Mouse (Mus musculus): ENCODE measurements at regions not wholly inside any gene's neighbourhood (a gene's known extent, or its start where the extent isn't known, plus 50 kb on each side); places are given as distances from the start of the nearest gene placed in this dataset.
"Not testable (repeated sequence)": the region's sequence is repeated elsewhere in the genome, so short reads cannot be mapped to it uniquely, and the experiment has no call there.

DNA sequence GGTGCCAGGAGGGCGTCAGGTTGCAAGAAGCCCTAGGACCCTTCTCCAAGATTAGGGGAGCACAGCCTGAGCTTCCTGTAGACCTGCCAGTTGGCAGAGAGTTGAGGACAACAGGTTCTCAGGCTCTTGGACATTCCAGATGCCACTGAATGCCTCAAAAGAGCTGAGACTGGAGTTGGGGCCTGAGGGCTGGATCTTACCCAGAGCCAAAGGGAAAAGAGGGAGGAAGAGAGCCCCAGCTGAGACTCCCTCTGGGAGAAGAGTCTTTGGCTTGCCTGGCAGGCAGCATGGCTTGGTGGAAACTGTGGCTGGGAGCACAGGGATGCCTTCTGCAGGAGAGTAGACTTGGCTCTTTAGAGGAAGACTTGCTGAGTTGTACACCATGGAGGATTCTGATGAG, 197.0 kb downstream of the Gm31371 start:
- H3K4me1 ChIP-seq (ENCODE audit: control insufficient read depth, insufficient read depth, low read length); H3K4me3 ChIP-seq (replicated peaks; ENCODE audit: extremely low read depth, low read depth, low read length); DNase-seq: not testable (repeated sequence)
- no CpG with 5 or more reads among the region's 1 CpGs for WGBS

DNA sequence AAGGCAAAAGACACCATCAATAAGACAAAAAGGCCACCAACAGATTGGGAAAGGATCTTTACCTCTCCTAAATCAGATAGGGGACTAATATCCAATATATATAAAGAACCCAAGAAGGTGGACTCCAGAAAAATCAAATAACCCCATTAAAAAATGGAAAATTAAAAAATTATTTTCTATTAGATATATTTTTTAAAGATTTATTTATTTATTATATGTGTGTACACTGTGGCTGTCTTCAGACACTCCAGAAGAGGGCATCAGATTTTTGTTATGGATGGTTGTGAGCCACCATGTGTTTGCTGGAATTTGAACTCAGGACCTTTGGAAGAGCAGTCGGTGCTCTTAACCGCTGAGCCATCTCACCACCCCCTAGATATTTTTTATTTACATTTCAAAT, 199.2 kb downstream of the Gm31371 start:
- not testable (repeated sequence) for H3K4me3 ChIP-seq (replicated peaks; ENCODE audit: extremely low read depth, low read depth, low read length); DNase-seq; H3K4me1 ChIP-seq (ENCODE audit: control insufficient read depth, insufficient read depth, low read length)
- WGBS: no CpG with 5 or more reads among the region's 2 CpGs

DNA sequence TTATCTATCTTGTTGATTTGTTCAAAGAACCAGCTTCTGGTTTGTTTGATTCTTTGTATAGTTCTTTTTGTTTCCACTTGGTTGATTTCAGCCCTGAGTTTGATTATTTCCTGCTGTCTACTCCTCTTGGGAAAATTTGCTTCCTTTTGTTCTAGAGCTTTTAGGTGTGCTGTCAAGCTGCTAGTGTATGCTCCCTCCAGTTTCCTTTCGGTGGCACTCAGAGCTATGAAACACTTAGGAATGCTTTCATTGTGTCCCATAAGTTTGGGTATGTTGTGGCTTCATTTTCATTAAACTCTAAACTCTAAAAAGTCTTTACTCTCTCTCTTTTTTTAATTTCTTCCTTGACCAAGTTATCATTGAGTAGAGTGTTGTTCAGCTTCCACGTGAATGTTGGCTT, 204.0 kb downstream of the Gm31371 start:
- WGBS: 77% methylated on average over 1 of the region's 2 CpGs
- not testable (repeated sequence) for DNase-seq; H3K4me1 ChIP-seq (ENCODE audit: control insufficient read depth, insufficient read depth, low read length); H3K4me3 ChIP-seq (replicated peaks; ENCODE audit: extremely low read depth, low read depth, low read length)

GRCm38 (mm10) chr8:20116785-20117184, 213.6 kb downstream of the Gm31371 start:
- not testable (repeated sequence) for DNase-seq; H3K4me1 ChIP-seq (ENCODE audit: control insufficient read depth, insufficient read depth, low read length); H3K4me3 ChIP-seq (replicated peaks; ENCODE audit: extremely low read depth, low read depth, low read length)
- 55% methylated on average over 2 of the region's 2 CpGs for WGBS

DNA sequence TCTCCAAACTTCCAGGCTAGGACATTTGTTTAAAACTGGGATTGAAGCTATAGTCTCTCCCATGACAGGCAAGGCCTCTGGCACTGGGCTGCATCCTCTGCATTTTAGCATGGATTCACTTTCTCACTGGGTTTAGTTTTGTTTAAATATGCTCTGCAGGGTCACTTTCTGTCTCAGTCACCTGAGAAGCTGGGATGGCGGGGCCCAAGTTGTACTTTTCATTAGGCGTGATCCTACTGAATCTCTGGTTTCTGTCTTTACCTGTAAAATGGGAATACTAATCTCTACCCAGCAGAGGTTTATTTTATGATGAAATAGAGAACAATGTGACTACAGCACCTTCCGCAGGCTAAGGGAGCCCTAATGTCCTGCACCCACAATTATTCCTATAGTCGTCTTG, 216.4 kb downstream of the Gm31371 start:
- DNase-seq; H3K4me1 ChIP-seq (ENCODE audit: control insufficient read depth, insufficient read depth, low read length); H3K4me3 ChIP-seq (replicated peaks; ENCODE audit: extremely low read depth, low read depth, low read length): not testable (repeated sequence)
- WGBS: 85% methylated on average over 4 of the region's 4 CpGs

- H3K4me3 ChIP-seq (replicated peaks; ENCODE audit: extremely low read depth, low read depth, low read length); DNase-seq; H3K4me1 ChIP-seq (ENCODE audit: control insufficient read depth, insufficient read depth, low read length): not testable (repeated sequence)
- WGBS: 95% methylated on average over 2 of the region's 2 CpGs
These were observed 217.0 kb downstream of the Gm31371 start for GRCm38 (mm10) chr8:20120186-20120585.

DNA sequence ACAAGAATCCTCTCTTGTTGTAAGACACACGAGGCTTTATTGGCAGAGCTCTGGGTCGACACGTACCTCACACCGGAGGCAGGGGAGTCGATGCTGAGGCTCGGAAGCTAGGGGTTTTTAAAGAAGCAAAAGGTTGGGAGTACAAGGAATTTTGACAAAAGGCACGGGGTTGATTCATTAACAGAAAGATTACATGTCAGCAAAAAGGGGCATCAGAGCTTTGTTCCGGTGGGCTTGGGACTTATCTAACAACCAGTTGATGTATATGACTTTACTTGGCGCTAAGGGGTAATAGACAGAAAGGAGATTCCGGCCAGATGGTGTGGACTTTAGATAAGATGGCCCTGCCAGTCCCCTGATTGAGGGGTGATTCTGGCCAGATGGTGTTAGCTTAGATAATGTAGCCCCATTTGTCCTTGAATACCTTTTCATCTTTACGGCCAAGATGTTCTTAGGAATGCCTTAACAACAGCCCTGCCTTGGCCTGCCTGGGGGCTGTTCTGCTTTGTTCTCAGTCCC, 218.3 kb downstream of the Gm31371 start:
- not testable (repeated sequence) for H3K4me3 ChIP-seq (replicated peaks; ENCODE audit: extremely low read depth, low read depth, low read length); H3K4me1 ChIP-seq (ENCODE audit: control insufficient read depth, insufficient read depth, low read length); DNase-seq
- 91% methylated on average over 10 of the region's 11 CpGs for WGBS

DNA sequence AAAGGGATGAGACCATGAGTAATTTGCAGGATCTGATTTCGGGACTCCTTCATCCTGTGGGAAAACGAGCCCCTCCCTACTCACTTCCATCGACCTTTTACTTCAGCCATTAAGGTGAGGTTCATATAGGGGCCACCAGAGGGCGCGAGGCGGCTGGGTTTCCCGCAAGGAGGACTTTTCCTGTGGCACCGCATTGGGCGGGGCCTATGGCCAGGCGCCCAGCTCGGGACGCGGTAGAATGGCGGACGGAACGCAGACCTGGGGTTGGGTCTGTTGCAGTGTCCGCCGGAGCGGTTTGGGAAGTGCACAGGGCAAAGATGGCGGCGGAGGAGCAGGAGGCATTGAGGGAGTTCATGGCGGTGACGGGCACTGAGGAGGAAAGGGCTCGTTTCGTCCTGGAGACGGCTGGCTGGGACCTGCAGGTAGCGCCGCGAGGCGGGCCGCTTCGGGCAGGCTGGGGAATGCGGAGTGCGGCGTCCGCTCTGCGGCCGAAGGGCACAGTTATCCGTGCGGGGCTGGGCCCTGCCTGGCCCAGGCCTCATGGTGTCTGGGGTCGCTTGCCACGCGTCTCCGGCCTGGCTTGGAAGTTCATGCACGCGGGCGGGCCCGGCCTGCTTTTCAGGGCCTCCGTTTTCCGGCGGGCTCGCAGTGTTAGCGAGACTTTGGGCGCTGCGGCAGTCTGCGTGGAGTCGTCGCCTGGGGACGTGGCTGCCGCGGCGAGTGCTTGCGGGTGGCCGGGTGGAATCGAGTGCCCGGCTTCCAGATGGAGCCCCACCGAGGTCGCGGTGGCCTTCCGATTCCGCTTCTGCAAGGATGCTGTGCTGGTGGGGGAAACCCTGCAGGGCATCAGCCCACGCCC, 219.1 kb downstream of the Gm31371 start:
- WGBS: 8% methylated on average over 69 of the region's 72 CpGs
- DNase-seq: peak; percentile 100
- H3K4me3 ChIP-seq (replicated peaks; ENCODE audit: extremely low read depth, low read depth, low read length); H3K4me1 ChIP-seq (ENCODE audit: control insufficient read depth, insufficient read depth, low read length): not testable (repeated sequence)
- peak; percentile 38 for TF ChIP-seq CTCF (IDR thresholded peaks at IDR 0.05; ENCODE audit: insufficient read depth, low read length)

DNA sequence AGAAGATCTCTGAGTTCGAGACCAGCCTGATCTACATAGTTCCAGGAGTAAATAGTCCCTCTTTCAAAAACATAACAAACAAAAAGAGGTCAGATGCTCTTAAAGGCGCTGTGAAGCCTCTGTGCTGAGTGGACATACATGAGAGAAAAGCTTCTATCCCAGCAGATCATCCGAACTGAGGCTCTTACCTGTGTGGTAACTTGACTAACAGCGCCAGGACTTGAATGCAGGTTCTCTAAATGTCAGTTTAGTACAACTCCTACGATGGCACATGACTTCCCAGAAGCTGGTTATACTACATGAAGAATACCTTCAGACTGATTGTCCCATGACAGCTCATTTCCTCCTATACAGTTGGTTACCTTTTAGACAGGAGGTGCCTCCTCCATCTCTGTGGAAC, 220.4 kb downstream of the Gm31371 start:
- not testable (repeated sequence) for H3K4me3 ChIP-seq (replicated peaks; ENCODE audit: extremely low read depth, low read depth, low read length)
- WGBS: 79% methylated on average over 5 of the region's 5 CpGs
- DNase-seq: peak; percentile 28

DNA sequence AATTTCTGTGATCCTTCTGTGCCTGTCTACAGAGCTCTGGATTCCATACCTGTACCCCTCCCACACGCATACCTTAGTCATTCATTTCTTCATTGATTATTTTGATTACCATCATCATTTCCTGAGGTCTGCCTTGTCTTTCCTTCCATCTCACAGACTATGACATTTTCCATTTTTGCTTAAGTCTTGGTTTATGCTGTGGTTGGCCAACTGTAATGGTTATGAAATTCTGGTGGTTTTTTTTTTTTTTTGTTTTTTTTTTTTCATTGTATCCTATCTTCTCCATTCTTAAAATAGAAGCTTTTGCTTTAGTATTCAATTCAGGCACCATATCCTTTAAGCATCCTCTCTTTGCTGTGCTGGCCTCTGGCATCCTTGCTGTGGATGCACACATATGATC, 227.4 kb downstream of the Gm15319 start:
- H3K4me3 ChIP-seq (replicated peaks; ENCODE audit: extremely low read depth, low read depth, low read length); DNase-seq; H3K4me1 ChIP-seq (ENCODE audit: control insufficient read depth, insufficient read depth, low read length): not testable (repeated sequence)
- WGBS: no CpG with 5 or more reads among the region's 1 CpGs

More for the DNA sequence above, 220.4 kb downstream of the Gm31371 start:
- not testable (repeated sequence) for H3K4me1 ChIP-seq (ENCODE audit: control insufficient read depth, insufficient read depth, low read length)

DNA sequence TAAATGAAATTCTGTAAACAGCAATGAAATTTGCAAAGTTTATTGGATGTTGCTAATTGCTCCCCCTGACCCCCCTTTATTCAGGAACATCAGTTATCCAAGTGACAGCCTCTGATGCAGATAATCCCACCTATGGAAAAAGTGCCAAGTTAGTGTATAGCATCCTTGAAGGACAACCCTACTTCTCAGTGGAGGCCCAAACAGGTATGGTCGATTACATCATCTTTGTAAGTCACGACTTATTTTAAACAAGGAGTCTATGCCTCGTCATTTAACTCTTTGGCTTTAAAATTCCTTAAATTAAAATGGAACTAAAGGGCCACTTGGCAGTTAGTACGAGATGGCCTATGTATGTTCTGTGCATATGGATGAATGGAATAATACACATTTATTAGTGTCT, 217.6 kb downstream of the Gm15319 start:
- H3K4me3 ChIP-seq (replicated peaks; ENCODE audit: extremely low read depth, low read depth, low read length); H3K4me1 ChIP-seq (ENCODE audit: control insufficient read depth, insufficient read depth, low read length); DNase-seq: not testable (repeated sequence)
- WGBS: 80% methylated on average over 4 of the region's 4 CpGs

GRCm38 (mm10) chr8:20151317-20152047, 211.5 kb downstream of the Gm15319 start:
- WGBS: 89% methylated on average over 9 of the region's 11 CpGs
- H3K4me1 ChIP-seq (ENCODE audit: control insufficient read depth, insufficient read depth, low read length); H3K4me3 ChIP-seq (replicated peaks; ENCODE audit: extremely low read depth, low read depth, low read length); DNase-seq: not testable (repeated sequence)

DNA sequence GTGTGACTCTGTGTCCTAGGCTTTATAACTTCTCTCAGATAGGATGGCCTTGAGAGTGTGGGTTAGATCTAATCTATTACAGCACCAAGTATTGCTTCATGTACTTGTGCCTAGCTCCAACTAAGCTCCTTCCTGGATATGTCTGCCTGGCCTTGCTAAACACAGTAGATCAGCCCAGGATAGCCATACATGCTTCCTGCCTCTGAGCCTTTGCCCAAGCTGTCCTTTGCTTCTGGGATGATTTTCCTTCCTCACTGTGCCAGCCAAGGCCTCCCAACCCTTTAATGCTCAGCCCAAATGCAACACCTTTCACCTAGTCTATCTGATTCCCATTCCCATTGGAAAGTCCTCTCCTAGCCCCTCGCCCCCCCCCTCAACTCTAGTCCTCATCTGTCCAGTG, 208.9 kb downstream of the Gm15319 start:
- H3K4me1 ChIP-seq (ENCODE audit: control insufficient read depth, insufficient read depth, low read length); H3K4me3 ChIP-seq (replicated peaks; ENCODE audit: extremely low read depth, low read depth, low read length): not testable (repeated sequence)
- 100% methylated on average over 1 of the region's 1 CpGs for WGBS
- DNase-seq: peak; percentile 3

All from lung, adult 2 months (tissue).